Mouse (Mus musculus) granulocyte monocyte progenitor cell, adult 5-6 weeks (primary cell): ENCODE results near the gene Cpa1. TPM values are rescaled to one million over a fixed set of nuclear protein-coding genes. Genes with fewer than 3 reads are reported as not detected.

Experiments used
- ATAC-seq: replicated peaks from 2 replicates; pipeline ENCODE4 v1.8.0; 2016; ENCODE audit warnings: mild to moderate bottlenecking, moderate TSS enrichment, inconsistent platforms; ENCODE audit not compliant: poor library complexity, severe bottlenecking
- total RNA-seq, 2 experiments: library from RNA; stranded (forward) in 1 of 2; stranded (reverse) in 1 of 2; fragments of 200-712, 200-1000 nt in 1 of 2; fragments of >200 nt in 1 of 2; fragmentation: Nextera tagmentation in 1 of 2; gene quantifications; 2 replicates each; pipeline ENCODE4 v1.2.3; 2014 to 2017

The Cpa1 gene
- not detected in 2 replicates for total RNA-seq (2014; fragmentation: Nextera tagmentation)
- total RNA-seq (2017) = not detected in 2 replicates

- ATAC-seq = no peak
These were observed at the start of gene Cpa1 for GRCm38 (mm10) chr6:30638674-30639268. TSS of gene Cpa1 (plus strand) at chr6:30639218.

GRCm38 (mm10) chr6:30589819-30590218, 49.2 kb upstream of the Cpa1 start:
- no peak for ATAC-seq

- no peak for ATAC-seq
These were observed 47.1 kb upstream of the Cpa1 start for GRCm38 (mm10) chr6:30591851-30592404.

- peak; percentile 30; the same call in 1 of the 2 replicates for ATAC-seq
These were observed 46.5 kb upstream of the Cpa1 start for GRCm38 (mm10) chr6:30592417-30592974.

- ATAC-seq = no peak
These were observed 44.7 kb upstream of the Cpa1 start for GRCm38 (mm10) chr6:30594364-30594763.

GRCm38 (mm10) chr6:30596230-30596898, 42.7 kb upstream of the Cpa1 start:
- no peak for ATAC-seq

- ATAC-seq = no peak
These were observed 39.0 kb upstream of the Cpa1 start for GRCm38 (mm10) chr6:30600033-30600432.

GRCm38 (mm10) chr6:30600995-30601394, 38.0 kb upstream of the Cpa1 start:
- ATAC-seq = no peak

GRCm38 (mm10) chr6:30604342-30604867, 34.6 kb upstream of the Cpa1 start:
- no peak for ATAC-seq

GRCm38 (mm10) chr6:30605111-30605510, 33.9 kb upstream of the Cpa1 start:
- no peak for ATAC-seq

- ATAC-seq = peak; percentile 55
These were observed 33.3 kb upstream of the Cpa1 start for GRCm38 (mm10) chr6:30605672-30606071.

- ATAC-seq = no peak
These were observed 28.3 kb upstream of the Cpa1 start, which contains the start of gene Cpa5 for GRCm38 (mm10) chr6:30610710-30611109. TSS of gene Cpa5 (plus strand) at chr6:30611010.

GRCm38 (mm10) chr6:30611212-30611611, 27.8 kb upstream of the Cpa1 start:
- no peak for ATAC-seq

- ATAC-seq = no peak
These were observed 24.8 kb upstream of the Cpa1 start for GRCm38 (mm10) chr6:30614251-30614650.

- ATAC-seq = no peak
These were observed 23.3 kb upstream of the Cpa1 start for GRCm38 (mm10) chr6:30615741-30616140.

- peak; percentile 82 for ATAC-seq
These were observed 22.5 kb upstream of the Cpa1 start for GRCm38 (mm10) chr6:30616491-30616941.

GRCm38 (mm10) chr6:30617020-30617958, 21.7 kb upstream of the Cpa1 start:
- ATAC-seq = peak; percentile 68

GRCm38 (mm10) chr6:30617959-30618590, 20.9 kb upstream of the Cpa1 start:
- ATAC-seq = 0 out of 2 replicates have a peak, but pooled peaks have one; percentile 18

- no peak for ATAC-seq
These were observed 20.3 kb upstream of the Cpa1 start for GRCm38 (mm10) chr6:30618735-30619134.
